Mouse (Mus musculus) macrophage (primary cell): Measurements from ENCODE around the gene Gm2431. TPM values are rescaled to one million over a fixed set of nuclear protein-coding genes. Genes with fewer than 3 reads are reported as not detected.
"Not testable (repeated sequence)": the region's sequence is repeated elsewhere in the genome, so short reads cannot be mapped to it uniquely, and the experiment has no call there.

ENCODE experiments used
- H3K27ac ChIP-seq: fragments of 350-480 bp; formaldehyde crosslinking; 2 replicates; pipeline ENCODE4 v1.9.0; 2021
- H3K36me3 ChIP-seq: fragments of 350-480 bp; formaldehyde crosslinking; 2 replicates; pipeline ENCODE4 v1.9.0; 2021; ENCODE audit errors: inconsistent target
- H3K4me3 ChIP-seq: fragments of 350-480 bp; formaldehyde crosslinking; 2 replicates; pipeline ENCODE4 v1.9.0; 2021; ENCODE audit errors: inconsistent target
- H3K79me2 ChIP-seq: fragments of 350-480 bp; formaldehyde crosslinking; 2 replicates; pipeline ENCODE4 v1.9.0; 2021; ENCODE audit errors: inconsistent target
- WGBS: methylation state at CpG from one replicate; pipeline ENCODE4 v1.1.7; 2026; ENCODE audit warnings: inconsistent platforms; ENCODE audit not compliant: missing documents; 5-methylcytosine and 5-hydroxymethylcytosine counted together
- polyA plus RNA-seq: library from polyadenylated mRNA; stranded (reverse); fragments of 250-400 nt; gene quantifications from 3 replicates; pipeline ENCODE4 v1.2.4, GENCODE M21; 2018; ENCODE audit warnings: inconsistent platforms

Gm2431 gene
- polyA plus RNA-seq, 1 experiment from 2014 or later: not detected

DNA sequence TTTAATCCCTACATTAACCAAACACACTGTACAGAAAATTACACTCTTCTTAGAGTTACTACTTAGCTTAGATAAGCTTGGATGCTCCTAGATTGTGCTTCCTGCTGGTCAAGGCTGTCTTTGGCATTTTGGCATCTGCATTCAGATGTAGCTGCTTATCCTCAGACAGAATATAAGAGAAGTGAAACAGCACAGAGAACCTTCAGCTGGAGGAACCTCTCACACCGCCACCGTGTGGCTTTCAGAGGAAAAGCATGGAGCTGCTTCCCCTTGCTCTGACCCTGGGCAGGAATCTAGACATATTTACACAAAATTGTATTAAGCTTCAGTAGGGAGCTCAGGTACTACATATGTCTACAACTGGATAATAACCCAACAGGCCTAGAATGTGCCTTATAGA, 2.6 kb downstream of the Gm2431 start:
- H3K36me3 ChIP-seq: no peaks in the 10 kb centered on the region
- no peak overlapping the region for H3K27ac ChIP-seq
- H3K4me3 ChIP-seq: no peak overlapping the region
- 4% methylated on average over 2 of the region's 2 CpGs for WGBS
- no peaks in the 10 kb centered on the region for H3K79me2 ChIP-seq

GRCm38 (mm10) chr7:142249824-142250223, 8.3 kb downstream of the Gm2431 start:
- H3K27ac ChIP-seq: no peak overlapping the region
- no peaks in the 10 kb centered on the region for H3K79me2 ChIP-seq
- H3K36me3 ChIP-seq: no peaks in the 10 kb centered on the region
- WGBS: 0% methylated on average over 1 of the region's 1 CpGs
- no peak overlapping the region for H3K4me3 ChIP-seq

DNA sequence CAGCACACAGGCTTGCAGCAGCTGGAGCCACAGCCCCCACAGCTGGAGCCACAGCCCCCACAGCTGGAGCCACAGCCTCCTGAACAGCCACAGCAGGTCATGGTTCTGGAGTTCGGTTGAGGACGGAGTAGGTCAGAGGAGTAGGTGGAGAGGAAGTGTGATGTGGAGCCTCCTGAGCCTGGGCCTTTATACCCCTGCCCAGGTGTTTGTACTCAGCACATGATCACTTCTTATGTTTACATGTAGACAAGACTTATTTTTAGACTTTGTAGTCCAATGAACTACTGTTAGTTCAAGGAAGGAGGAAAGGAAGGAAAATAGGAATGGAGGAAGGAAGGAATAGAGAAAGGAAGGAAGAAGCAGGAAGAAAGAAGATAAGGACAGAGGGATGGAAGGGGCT, 17.2 kb downstream of the Gm2431 start, which contains the start of gene Gm40460:
Gm40460 (minus strand) TSS at position 101 of the 400 bp plus-strand sequence.
- H3K4me3 ChIP-seq: no peak within 1 kb of the TSS
- H3K36me3 ChIP-seq: no peaks in the 10 kb centered on the region
- WGBS: 48% methylated on average over 2 of the region's 2 CpGs
- H3K27ac ChIP-seq: no peak within 1 kb of the TSS
- H3K79me2 ChIP-seq: no peaks in the 10 kb centered on the region

- WGBS: 100% methylated on average over 1 of the region's 1 CpGs
- Histone ChIP-seq H3K4me3 (no peak overlapping the region), H3K36me3 (no peaks in the 10 kb centered on the region), H3K27ac (no peak overlapping the region), H3K79me2 (no peaks in the 10 kb centered on the region)
Measured at GRCm38 (mm10) chr7:142231540-142231939, 26.6 kb downstream of the Gm2431 start.

GRCm38 (mm10) chr7:142229871-142230270, 28.3 kb downstream of the Gm2431 start, which contains the start of gene Krtap5-5:
Gene Krtap5-5, minus strand, starts transcription at chr7:142229971.
- H3K4me3 ChIP-seq, H3K79me2 ChIP-seq, H3K36me3 ChIP-seq, H3K27ac ChIP-seq: not testable (repeated sequence)
- WGBS: 65% methylated on average over 3 of the region's 3 CpGs

DNA sequence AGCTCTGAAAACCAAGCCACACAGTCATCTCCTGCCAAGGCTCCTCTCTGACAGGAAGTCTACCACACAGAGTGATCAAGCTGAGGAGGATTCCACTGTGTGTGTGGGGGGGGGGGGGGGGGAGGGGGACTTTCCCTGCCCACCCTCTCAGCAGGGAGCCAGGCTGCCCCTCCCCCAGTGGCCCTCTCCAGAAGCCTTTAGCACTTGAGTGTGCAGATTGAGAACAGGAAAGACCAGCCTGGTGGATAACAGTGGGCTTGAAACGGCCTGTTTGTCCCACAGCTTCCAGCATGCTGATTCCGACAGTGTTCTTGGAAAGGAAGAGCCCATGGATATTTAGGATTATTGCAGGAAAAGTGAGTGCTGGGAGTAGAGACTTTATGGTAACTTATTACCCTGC, 33.6 kb downstream of the Gm2431 start:
- 67% methylated on average over 2 of the region's 2 CpGs for WGBS
- Histone ChIP-seq H3K27ac (no peak overlapping the region), H3K36me3 (no peaks in the 10 kb centered on the region), H3K4me3 (no peak overlapping the region), H3K79me2 (no peaks in the 10 kb centered on the region)

DNA sequence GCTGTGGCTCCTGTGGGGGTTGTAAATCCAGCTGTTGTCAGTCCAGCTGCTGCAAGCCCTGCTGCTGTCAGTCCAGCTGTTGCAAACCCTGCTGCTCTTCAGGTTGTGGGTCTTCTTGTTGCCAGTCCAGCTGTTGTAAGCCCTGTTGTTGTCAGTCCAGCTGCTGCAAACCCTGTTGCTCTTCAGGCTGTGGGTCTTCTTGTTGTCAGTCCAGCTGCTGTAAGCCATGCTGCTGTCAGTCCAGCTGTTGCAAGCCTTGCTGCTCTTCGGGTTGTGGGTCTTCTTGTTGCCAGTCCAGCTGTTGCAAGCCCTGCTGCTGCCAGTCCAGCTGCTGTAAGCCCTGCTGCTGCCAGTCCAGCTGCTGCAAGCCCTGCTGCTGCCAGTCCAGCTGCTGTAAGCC, 46.0 kb downstream of the Gm2431 start:
- not testable (repeated sequence) for H3K4me3 ChIP-seq, H3K36me3 ChIP-seq, H3K27ac ChIP-seq, H3K79me2 ChIP-seq
- 13% methylated on average over 1 of the region's 1 CpGs for WGBS

DNA sequence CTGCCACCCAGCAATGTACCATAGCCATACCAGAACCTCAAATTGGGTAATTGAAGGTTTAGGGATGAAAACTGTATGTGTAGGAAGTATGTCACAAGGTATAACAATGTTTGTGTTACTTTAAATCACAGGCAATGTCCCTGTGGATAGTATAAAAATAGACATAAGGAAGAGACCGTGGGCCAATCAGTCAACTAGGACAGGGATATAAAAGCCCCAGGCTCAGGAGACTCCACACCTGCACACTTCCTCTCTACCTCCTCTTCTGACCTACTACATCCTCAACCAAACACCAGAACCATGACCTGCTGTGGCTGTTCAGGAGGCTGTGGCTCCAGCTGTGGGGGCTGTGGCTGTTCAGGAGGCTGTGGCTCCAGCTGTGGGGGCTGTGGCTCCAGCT, 46.6 kb downstream of the Gm2431 start, which contains the start of gene Gm7579:
Gm7579 (plus strand) TSS at position 301 of the 400 bp plus-strand sequence.
- no peaks in the 10 kb centered on the region for H3K36me3 ChIP-seq
- no peak within 1 kb of the TSS for H3K27ac ChIP-seq
- no peaks in the 10 kb centered on the region for H3K79me2 ChIP-seq
- no peak within 1 kb of the TSS for H3K4me3 ChIP-seq
- WGBS: 45% methylated on average over 1 of the region's 1 CpGs

Other genes with a start within 250 kb of the Gm2431 start
- 22.8 to 35.4 TPM (median 31.3 TPM) in 3 replicates for gene Mob2, start 197.3 kb downstream of the Gm2431 start, polyA plus RNA-seq
- 0.22 to 1.2 TPM (median 0.47 TPM) in 3 replicates for gene Dusp8, start 162.5 kb downstream of the Gm2431 start, polyA plus RNA-seq
- gene Gm45618, start 137.6 kb downstream of the Gm2431 start, polyA plus RNA-seq: not detected in 3 replicates
- gene Gm39115, start 122.3 kb downstream of the Gm2431 start, polyA plus RNA-seq: not detected in 3 replicates
- gene Gm45337, start 113.7 kb downstream of the Gm2431 start, polyA plus RNA-seq: not detected in 3 replicates
- not detected in 3 replicates for gene Gm29735, start 101.2 kb downstream of the Gm2431 start, polyA plus RNA-seq
- not detected in 3 replicates for gene Gm4553, start 92.6 kb downstream of the Gm2431 start, polyA plus RNA-seq
- not detected in 3 replicates for gene Krtap5-2, start 82.3 kb downstream of the Gm2431 start, polyA plus RNA-seq
- not detected in 3 replicates for gene Gm10153, start 68.0 kb downstream of the Gm2431 start, polyA plus RNA-seq
- not detected in 3 replicates for gene Krtap5-3, start 57.0 kb downstream of the Gm2431 start, polyA plus RNA-seq
- not detected in 3 replicates for gene Gm7579, start 46.5 kb downstream of the Gm2431 start, polyA plus RNA-seq
- not detected in 3 replicates for gene Krtap5-5, start 28.4 kb downstream of the Gm2431 start, polyA plus RNA-seq
- not detected in 3 replicates for gene Gm40460, start 17.3 kb downstream of the Gm2431 start, polyA plus RNA-seq
- not detected in 3 replicates for gene Gm4559, start 16.0 kb upstream of the Gm2431 start, polyA plus RNA-seq
- not detected in 3 replicates for gene Krtap5-1, start 38.8 kb upstream of the Gm2431 start, polyA plus RNA-seq
- gene Krtap5-4, start 45.2 kb upstream of the Gm2431 start, polyA plus RNA-seq: not detected in 3 replicates
- not detected in 3 replicates for gene Ifitm10, start 115.4 kb upstream of the Gm2431 start, polyA plus RNA-seq
- 9.6 to 6,145 TPM (median 21.2 TPM) in 3 replicates for gene Gm49369, start 124.3 kb upstream of the Gm2431 start, polyA plus RNA-seq
- 15,815 to 17,787 TPM (median 16,857 TPM) in 3 replicates for gene Ctsd, start 129.7 kb upstream of the Gm2431 start, polyA plus RNA-seq
- 3.2 to 10.3 TPM (median 4.8 TPM) in 3 replicates for gene Syt8, start 176.5 kb upstream of the Gm2431 start, polyA plus RNA-seq
- gene Tnni2, start 183.5 kb upstream of the Gm2431 start, polyA plus RNA-seq: 13.4 to 20.6 TPM (median 18.0 TPM) in 3 replicates
- gene Lsp1, start 202.5 kb upstream of the Gm2431 start, polyA plus RNA-seq: 30.8 to 130 TPM (median 114 TPM) in 3 replicates
- gene Tnnt3, start 240.5 kb upstream of the Gm2431 start, polyA plus RNA-seq: 0.75 TPM in 1 of 3 replicates, not detected in the others